Mouse (Mus musculus): Measurements from ENCODE around the gene Nr2f2. TPM values are rescaled to one million over a fixed set of nuclear protein-coding genes. Genes with fewer than 3 reads are reported as not detected.

Gene Nr2f2
- polyA plus RNA-seq, 1 experiment from 2014 or later = 17.9 TPM

DNA sequence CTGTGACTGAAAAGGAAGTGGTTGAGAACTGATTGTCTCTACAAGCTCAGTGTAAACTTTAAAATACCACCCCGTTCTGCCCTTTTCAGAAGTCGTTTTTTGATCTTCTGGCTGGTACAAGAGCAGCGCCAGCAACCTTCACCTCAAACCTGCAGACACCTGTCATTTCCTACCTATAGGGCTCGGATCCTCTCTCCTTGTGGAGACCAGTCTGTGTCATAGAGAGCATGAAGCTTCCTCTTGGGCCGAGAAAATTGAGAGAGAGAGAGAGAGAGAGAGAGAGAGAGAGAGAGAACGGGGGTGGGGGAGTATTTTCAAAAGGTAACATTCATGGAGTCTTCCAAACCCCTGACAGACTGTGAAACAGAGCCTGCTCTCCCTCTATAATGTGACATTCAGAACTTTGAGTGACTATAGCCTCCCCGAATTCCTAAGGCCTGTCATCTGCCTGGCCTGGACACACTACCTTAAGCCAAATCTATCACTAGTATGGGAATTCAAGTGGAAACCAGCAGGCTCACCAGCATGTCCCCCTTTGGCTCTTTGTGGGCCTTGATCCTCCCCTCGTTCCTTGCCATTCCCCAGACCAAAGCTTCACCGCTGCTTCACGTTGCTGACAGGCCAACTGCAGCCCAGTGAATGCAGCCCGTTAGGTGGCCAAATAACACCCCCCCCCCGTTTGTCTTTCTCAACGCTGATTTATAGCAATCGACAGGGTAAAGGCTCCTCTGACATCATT is 33.4 kb downstream of the Nr2f2 start:
- Histone ChIP-seq H3K9ac (ENCODE audit: low read depth, low read length) (no peak overlapping the region), H3K4me2 (replicated peaks; ENCODE audit: low read depth) (no peak overlapping the region), H3K27ac (ENCODE audit: low read depth, low read length) (no peak overlapping the region), H3K27me3 (replicated peaks; ENCODE audit: control insufficient read depth, insufficient read depth, low read length) (peaks cover 89% of the 10 kb centered on the region), H3K36me3 (ENCODE audit: control insufficient read depth, insufficient read depth) (no peaks in the 10 kb centered on the region), H3K4me3 (ENCODE audit: low read depth, low read length) (no peak overlapping the region), H3K4me1 (replicated peaks; ENCODE audit: control insufficient read depth, insufficient read depth, low read length) (no peaks in the 10 kb centered on the region), H3K9me3 (ENCODE audit: control insufficient read depth) (no peaks in the 10 kb centered on the region)
- 44% methylated on average over 14 of the region's 14 CpGs for WGBS
- no peak for ATAC-seq
- no peak for TF ChIP-seq CTCF (IDR thresholded peaks at IDR 0.05; ENCODE audit: low read depth)

DNA sequence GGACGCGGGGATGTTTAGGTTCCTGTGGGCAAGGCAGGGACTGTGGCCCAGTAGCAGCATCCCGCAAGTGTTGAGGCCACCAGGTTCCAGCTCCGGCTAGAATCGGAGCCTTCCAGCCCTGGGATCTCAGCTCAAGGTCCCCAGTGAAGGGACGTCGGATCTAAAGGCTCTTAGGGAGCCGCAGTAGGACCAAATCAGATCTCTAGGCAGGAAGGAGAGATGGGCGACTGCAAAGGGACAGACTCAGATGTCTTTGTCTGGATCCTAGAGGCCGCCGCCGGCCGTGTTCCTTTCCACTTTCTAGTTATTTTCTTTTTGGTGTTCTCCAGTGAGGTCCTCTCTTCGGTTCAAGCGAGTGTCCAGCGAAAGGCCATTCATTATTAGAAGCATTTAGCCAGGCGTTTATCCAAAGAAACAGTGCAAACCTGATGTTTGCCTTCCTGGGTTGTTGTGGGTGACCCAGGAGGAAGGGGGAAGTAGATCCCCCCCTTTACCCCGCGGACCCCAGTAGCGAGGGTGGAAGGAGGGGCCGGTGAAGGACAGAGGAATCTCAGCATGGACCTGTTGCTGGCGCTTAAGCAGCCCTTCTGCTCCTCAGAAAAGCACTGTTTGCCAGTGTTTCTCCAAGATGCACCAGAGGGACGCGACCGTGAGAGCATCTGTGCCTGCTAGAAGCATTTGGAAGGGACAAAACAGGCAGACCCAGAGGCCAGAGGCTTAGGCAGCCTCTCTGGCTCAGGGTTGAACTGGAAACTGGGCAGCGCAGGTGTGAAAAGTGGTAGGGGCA is 34.3 kb downstream of the Nr2f2 start:
- ATAC-seq = no peak

DNA sequence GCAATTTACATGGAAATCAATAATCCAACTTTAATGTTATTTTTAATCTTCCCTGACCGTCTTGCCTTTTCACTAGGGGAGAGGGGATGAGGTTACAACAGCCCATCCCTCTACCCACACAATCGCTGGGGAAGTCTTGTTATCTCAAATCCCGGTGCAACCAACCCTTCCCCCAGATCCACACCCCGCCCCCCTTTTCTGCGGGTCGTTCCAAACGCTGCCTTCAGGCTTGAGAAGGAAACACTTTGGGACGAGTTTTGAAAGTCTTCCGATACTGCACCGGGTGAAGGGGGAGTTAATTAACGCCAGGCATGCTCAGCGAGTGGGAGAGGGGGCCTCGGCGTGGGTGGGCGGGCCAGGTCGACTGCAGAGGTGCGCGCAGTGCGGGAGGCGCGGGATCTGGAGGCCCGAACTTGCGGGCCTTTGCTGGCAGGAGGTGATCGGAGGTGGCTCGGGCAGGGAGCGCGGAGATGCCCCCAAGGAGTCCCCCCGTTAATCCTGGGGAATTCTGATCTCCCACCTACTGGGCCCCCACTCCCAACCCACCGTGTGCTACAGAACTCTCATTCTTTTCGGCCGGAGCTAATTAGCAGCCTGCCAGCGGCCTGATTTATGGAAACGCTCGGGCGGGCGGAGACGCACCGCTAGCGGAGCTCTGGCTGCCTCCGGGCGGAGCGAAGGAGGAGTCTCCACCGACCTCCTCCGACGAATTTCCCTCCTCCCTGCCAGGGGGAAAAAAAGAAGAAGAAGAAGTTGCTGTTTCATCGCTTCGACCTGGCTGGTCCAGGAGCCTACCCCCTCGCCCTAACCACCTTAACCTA is 35.1 kb downstream of the Nr2f2 start:
- under 1% methylated on average over 48 of the region's 48 CpGs for WGBS
- Histone ChIP-seq H3K36me3 (ENCODE audit: control insufficient read depth, insufficient read depth) (no peaks in the 10 kb centered on the region), H3K9me3 (ENCODE audit: control insufficient read depth) (no peaks in the 10 kb centered on the region), H3K27me3 (replicated peaks; ENCODE audit: control insufficient read depth, insufficient read depth, low read length) (peaks cover 90% of the 10 kb centered on the region), H3K4me2 (replicated peaks; ENCODE audit: low read depth) (peak overlapping the region; percentile 64), H3K27ac (ENCODE audit: low read depth, low read length) (no peak overlapping the region), H3K4me1 (replicated peaks; ENCODE audit: control insufficient read depth, insufficient read depth, low read length) (no peaks in the 10 kb centered on the region), H3K4me3 (ENCODE audit: low read depth, low read length) (peak overlapping the region; percentile 40), H3K9ac (ENCODE audit: low read depth, low read length) (no peak overlapping the region)
- no peak for TF ChIP-seq CTCF (IDR thresholded peaks at IDR 0.05; ENCODE audit: low read depth)
- ATAC-seq = no peak; the same call in 1 of the 2 replicates

More for the DNA sequence above, 34.3 kb downstream of the Nr2f2 start:
- no peak overlapping the region for H3K27ac ChIP-seq (ENCODE audit: low read depth, low read length)
- no peak overlapping the region for H3K9ac ChIP-seq (ENCODE audit: low read depth, low read length)
- H3K36me3 ChIP-seq (ENCODE audit: control insufficient read depth, insufficient read depth) = no peaks in the 10 kb centered on the region
- no peaks in the 10 kb centered on the region for H3K4me1 ChIP-seq (replicated peaks; ENCODE audit: control insufficient read depth, insufficient read depth, low read length)
- WGBS = 17% methylated on average over 26 of the region's 26 CpGs
- H3K9me3 ChIP-seq (ENCODE audit: control insufficient read depth) = no peaks in the 10 kb centered on the region
- peak overlapping the region; percentile 40 for H3K4me3 ChIP-seq (ENCODE audit: low read depth, low read length)
- peak overlapping the region; percentile 64 for H3K4me2 ChIP-seq (replicated peaks; ENCODE audit: low read depth)
- H3K27me3 ChIP-seq (replicated peaks; ENCODE audit: control insufficient read depth, insufficient read depth, low read length) = peaks cover 90% of the 10 kb centered on the region
- TF ChIP-seq CTCF (IDR thresholded peaks at IDR 0.05; ENCODE audit: low read depth) = no peak

DNA sequence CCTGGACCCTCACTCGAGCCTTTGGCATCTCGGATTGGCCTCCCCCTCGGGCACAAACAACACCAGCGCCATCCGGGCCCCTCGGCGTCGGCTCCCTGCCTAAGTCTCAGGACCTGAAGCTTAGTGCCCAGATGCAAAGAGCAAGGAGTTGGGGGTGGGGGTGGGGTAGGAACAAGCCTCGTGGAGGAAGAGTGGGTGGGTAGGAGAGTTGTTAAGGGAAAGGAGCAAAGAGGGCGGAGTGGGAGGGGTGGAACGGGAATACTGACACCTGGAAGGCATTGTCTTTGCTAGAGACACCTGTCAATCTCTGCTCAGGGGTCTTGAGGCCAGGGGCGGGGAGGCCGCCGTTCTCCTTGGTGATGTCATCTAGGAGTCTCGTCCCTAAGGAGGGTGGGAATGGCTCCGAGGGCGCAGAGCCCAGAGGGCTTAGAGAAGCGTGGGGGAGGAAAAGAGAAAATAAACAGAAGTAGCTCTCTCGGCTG is 35.7 kb downstream of the Nr2f2 start:
- Histone ChIP-seq H3K27me3 (replicated peaks; ENCODE audit: control insufficient read depth, insufficient read depth, low read length) (peaks cover 90% of the 10 kb centered on the region), H3K4me1 (replicated peaks; ENCODE audit: control insufficient read depth, insufficient read depth, low read length) (no peaks in the 10 kb centered on the region), H3K9me3 (ENCODE audit: control insufficient read depth) (no peaks in the 10 kb centered on the region), H3K9ac (ENCODE audit: low read depth, low read length) (no peak overlapping the region), H3K36me3 (ENCODE audit: control insufficient read depth, insufficient read depth) (no peaks in the 10 kb centered on the region), H3K4me2 (replicated peaks; ENCODE audit: low read depth) (peak overlapping the region; percentile 64), H3K27ac (ENCODE audit: low read depth, low read length) (no peak overlapping the region), H3K4me3 (ENCODE audit: low read depth, low read length) (peak overlapping the region; percentile 40)
- ATAC-seq = no peak
- 6% methylated on average over 19 of the region's 19 CpGs for WGBS
- TF ChIP-seq CTCF (IDR thresholded peaks at IDR 0.05; ENCODE audit: low read depth) = no peak

DNA sequence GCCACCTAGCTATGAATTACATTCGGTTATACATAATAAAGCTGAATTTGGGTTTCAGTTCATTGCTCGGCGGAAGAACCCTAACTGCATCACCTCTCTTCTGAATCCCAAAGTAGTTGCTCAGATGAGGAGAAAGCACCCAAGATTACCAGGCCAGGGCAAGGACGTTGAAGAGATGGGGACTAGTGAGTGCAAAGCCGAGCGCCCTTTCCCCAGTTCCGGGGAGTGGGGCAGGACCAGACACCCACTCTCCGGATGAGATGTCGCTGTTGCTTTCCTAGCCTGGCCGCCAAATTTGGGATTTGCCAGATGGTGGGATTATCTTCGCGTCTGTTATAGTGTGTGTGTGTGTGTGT is 36.4 kb downstream of the Nr2f2 start:
- no peak overlapping the region for H3K4me3 ChIP-seq (ENCODE audit: low read depth, low read length)
- no peak for TF ChIP-seq CTCF (IDR thresholded peaks at IDR 0.05; ENCODE audit: low read depth)
- H3K27ac ChIP-seq (ENCODE audit: low read depth, low read length) = no peak overlapping the region
- H3K36me3 ChIP-seq (ENCODE audit: control insufficient read depth, insufficient read depth) = no peaks in the 10 kb centered on the region
- no peaks in the 10 kb centered on the region for H3K4me1 ChIP-seq (replicated peaks; ENCODE audit: control insufficient read depth, insufficient read depth, low read length)
- peaks cover 90% of the 10 kb centered on the region for H3K27me3 ChIP-seq (replicated peaks; ENCODE audit: control insufficient read depth, insufficient read depth, low read length)
- 9% methylated on average over 12 of the region's 12 CpGs for WGBS
- no peak for ATAC-seq
- no peak overlapping the region for H3K9ac ChIP-seq (ENCODE audit: low read depth, low read length)
- no peaks in the 10 kb centered on the region for H3K9me3 ChIP-seq (ENCODE audit: control insufficient read depth)
- H3K4me2 ChIP-seq (replicated peaks; ENCODE audit: low read depth) = no peak overlapping the region

All from intestine, postnatal 0 days (tissue).